Mouse (Mus musculus): ENCODE results near the gene Hist1h4c.
"Not testable (repeated sequence)": the region's sequence is repeated elsewhere in the genome, so short reads cannot be mapped to it uniquely, and the experiment has no call there.

Hist1h4c gene

DNA sequence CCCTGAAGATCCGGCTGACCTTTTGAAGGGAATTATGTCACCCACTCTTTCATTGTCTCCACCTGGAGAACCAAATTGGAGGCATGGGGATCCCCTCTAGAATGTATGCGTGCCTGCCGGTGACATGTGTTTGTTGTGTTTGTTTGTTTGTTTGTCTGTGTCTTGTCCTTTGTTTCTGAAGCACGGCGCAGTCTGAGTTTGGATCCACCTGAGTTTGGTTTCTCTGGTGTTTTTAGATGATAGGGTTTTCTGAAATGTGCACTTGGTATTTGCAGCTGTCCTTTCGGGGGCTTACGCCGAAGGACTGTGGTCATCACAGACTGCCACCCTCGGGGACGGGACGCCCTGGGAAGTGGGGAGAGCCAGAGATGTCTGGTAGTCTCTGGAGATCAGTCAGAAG lies 18.9 kb upstream of the Hist1h4c start:
- Histone ChIP-seq H3K9me3 (ENCODE audit: low read length) (no peaks in the 10 kb centered on the region), H3K36me3 (ENCODE audit: insufficient read depth, low read length) (no peaks in the 10 kb centered on the region), H3K4me3 (replicated peaks; ENCODE audit: low read length) (no peak overlapping the region), H3K27me3 (ENCODE audit: insufficient read depth, low read length) (no peaks in the 10 kb centered on the region), H3K4me1 (replicated peaks; ENCODE audit: low read depth, low read length) (peaks cover 11% of the 10 kb centered on the region; the same call in 1 of the 2 replicates)
- TF ChIP-seq POU5F1 (IDR thresholded peaks at IDR 0.05; ENCODE audit: borderline replicate concordance, low read length) (no peak), NANOG (IDR thresholded peaks at IDR 0.05; ENCODE audit: borderline replicate concordance, low read length) (no peak), CTCF (conservative IDR thresholded peaks at IDR 0.05; ENCODE audit: low read length) (no peak)

DNA sequence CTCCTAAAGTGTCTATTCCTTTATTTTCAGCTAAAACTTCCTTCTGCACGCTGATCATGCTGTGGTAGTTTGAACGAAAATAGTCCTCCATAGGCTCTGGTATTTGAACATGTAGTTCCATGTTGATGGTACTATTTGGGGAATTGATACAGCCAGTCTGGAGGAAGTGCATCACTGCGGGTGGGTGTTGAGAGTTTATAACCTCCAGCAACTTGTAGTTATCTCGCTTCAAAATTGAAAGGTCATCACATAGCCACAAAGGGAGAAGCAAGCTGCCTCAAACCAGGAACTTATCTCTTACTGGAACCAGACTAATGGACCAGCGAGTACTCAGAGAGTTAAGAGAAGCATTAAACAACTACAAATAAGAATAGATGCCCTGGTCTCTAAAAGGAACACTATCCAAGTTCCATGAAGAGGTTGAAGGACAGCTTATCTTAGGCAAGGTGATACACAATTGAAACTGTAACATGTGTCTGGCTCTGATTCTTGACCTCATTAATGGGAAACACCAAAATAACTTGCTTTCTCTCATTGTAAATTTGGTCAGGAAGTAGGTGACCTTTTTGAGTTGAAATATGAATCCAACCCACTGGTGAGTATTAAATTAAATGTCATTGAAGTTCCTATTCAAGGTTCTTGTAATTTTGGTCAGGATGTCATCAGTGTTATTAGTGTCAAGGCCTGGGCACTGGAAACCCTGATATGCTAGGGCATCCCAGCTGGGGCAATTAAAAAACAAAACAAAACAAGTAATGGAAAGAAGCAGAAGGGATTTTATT lies 18.2 kb upstream of the Hist1h4c start:
- no peaks in the 10 kb centered on the region for H3K9me3 ChIP-seq (ENCODE audit: low read length)
- peaks cover 4% of the 10 kb centered on the region; the same call in 1 of the 2 replicates for H3K27me3 ChIP-seq (ENCODE audit: insufficient read depth, low read length)
- no peak for TF ChIP-seq NANOG (IDR thresholded peaks at IDR 0.05; ENCODE audit: borderline replicate concordance, low read length)
- no peak for TF ChIP-seq POU5F1 (IDR thresholded peaks at IDR 0.05; ENCODE audit: borderline replicate concordance, low read length)
- no peak for TF ChIP-seq CTCF (conservative IDR thresholded peaks at IDR 0.05; ENCODE audit: low read length)
- H3K36me3 ChIP-seq (ENCODE audit: insufficient read depth, low read length) = no peaks in the 10 kb centered on the region
- H3K4me3 ChIP-seq (replicated peaks; ENCODE audit: low read length) = no peak overlapping the region
- peaks cover 11% of the 10 kb centered on the region; the same call in 1 of the 2 replicates for H3K4me1 ChIP-seq (replicated peaks; ENCODE audit: low read depth, low read length)

DNA sequence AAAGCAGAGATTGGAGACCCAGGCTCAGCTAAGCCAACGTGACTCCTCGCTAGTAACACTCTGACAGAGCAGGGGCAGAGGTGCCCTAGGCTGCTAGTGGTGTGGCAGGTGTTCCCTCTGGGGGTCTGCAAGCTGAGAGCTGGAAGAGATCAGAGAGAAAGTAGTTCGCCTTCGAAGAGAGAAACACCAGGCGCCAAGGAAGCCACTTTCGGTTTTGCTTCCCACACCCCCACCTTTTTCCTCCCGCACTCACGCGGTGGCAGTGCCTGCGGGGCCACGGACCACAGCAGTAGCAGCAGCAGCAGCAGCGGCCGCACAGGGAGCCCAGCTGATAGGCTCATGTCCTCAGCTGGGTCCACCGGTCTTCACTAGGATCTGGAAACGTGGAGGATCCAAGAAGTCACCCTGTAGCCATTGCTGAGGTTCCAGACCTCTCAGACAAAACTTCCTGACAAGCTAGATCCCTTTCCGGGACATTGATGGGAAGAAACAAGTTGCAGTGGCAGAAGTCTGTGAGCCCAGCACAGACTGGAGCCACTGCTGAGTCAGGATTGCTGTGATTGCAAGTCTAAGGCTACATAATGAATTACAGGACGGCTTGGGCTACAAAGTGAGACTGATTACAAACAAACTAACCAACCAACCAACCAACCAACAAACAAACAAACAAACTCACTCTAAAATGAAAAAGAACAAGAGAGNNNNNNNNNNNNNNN lies 12.3 kb upstream of the Hist1h4c start, which contains the start of gene Hfe:
TSS of gene Hfe (minus strand) at position 481 of the 716 bp plus-strand sequence.
- H3K27me3 ChIP-seq (ENCODE audit: insufficient read depth, low read length) = peaks cover 51% of the 10 kb centered on the region
- no peaks in the 10 kb centered on the region for H3K36me3 ChIP-seq (ENCODE audit: insufficient read depth, low read length)
- TF ChIP-seq NANOG (IDR thresholded peaks at IDR 0.05; ENCODE audit: borderline replicate concordance, low read length) = no peak
- TF ChIP-seq CTCF (conservative IDR thresholded peaks at IDR 0.05; ENCODE audit: low read length) = no peak
- no peak for TF ChIP-seq POU5F1 (IDR thresholded peaks at IDR 0.05; ENCODE audit: borderline replicate concordance, low read length)
- H3K4me1 ChIP-seq (replicated peaks; ENCODE audit: low read depth, low read length) = peaks cover 14% of the 10 kb centered on the region
- no peaks in the 10 kb centered on the region for H3K9me3 ChIP-seq (ENCODE audit: low read length)
- H3K4me3 ChIP-seq (replicated peaks; ENCODE audit: low read length) = peak within 1 kb of the TSS; percentile 48

DNA sequence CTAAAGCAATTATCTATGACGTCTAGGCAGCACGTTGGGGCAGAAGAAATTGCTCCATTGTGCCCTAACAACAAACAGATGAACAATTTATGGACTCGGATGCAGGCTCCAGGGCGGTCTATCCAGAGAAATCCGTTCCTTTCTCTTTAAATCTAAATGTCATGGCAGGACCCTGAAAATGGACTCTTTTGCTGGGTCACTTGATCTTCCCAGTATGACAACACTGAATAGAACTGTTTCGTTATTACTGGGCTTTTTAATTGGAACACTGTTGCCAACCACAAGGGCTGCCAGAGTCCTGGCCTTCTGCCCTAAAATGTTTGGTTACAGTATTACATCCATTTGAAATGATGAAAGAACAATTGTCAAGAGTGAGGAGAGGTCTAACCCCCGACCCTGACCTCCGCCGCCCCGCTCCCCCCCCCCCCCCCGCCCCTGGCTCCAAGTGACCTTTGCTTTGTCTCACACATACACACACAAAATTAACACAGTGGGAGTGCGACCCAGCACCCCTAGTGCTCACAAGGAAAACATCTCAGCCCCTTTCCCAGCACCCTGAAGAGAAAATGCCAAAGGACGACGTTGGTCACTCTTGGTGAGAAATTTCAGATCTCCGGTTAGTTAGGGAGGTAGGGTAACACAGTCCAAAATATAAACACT lies 11.6 kb upstream of the Hist1h4c start:
- TF ChIP-seq CTCF (conservative IDR thresholded peaks at IDR 0.05; ENCODE audit: low read length) (no peak), POU5F1 (IDR thresholded peaks at IDR 0.05; ENCODE audit: borderline replicate concordance, low read length) (no peak), NANOG (IDR thresholded peaks at IDR 0.05; ENCODE audit: borderline replicate concordance, low read length) (no peak)
- H3K9me3 ChIP-seq (ENCODE audit: low read length) = no peaks in the 10 kb centered on the region
- no peaks in the 10 kb centered on the region for H3K36me3 ChIP-seq (ENCODE audit: insufficient read depth, low read length)
- H3K4me3 ChIP-seq (replicated peaks; ENCODE audit: low read length) = peak overlapping the region; percentile 48
- peaks cover 14% of the 10 kb centered on the region for H3K4me1 ChIP-seq (replicated peaks; ENCODE audit: low read depth, low read length)
- H3K27me3 ChIP-seq (ENCODE audit: insufficient read depth, low read length) = peaks cover 51% of the 10 kb centered on the region

DNA sequence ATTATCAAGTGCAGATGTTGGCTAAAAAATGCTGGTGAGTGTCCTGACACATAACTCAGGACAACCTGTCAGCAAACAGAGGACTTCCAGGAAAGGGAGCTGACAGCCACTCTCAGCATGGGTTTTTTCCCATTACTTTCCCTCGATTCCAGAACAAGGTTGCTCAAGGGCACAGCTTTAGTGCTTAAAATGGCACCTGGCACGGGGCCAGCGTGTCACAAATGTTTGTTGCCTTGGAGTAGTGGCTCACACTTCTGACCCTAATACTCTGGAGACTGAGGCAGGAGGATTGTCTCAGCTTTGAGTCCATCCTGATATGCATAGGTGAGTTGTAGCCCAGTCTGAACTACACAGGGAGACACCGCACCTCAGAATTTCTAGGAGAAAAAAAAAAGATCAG lies 10.4 kb upstream of the Hist1h4c start:
- Histone ChIP-seq H3K36me3 (ENCODE audit: insufficient read depth, low read length) (no peaks in the 10 kb centered on the region), H3K9me3 (ENCODE audit: low read length) (no peaks in the 10 kb centered on the region), H3K4me3 (replicated peaks; ENCODE audit: low read length) (no peak overlapping the region), H3K27me3 (ENCODE audit: insufficient read depth, low read length) (peaks cover 51% of the 10 kb centered on the region), H3K4me1 (replicated peaks; ENCODE audit: low read depth, low read length) (peaks cover 14% of the 10 kb centered on the region)
- TF ChIP-seq NANOG (IDR thresholded peaks at IDR 0.05; ENCODE audit: borderline replicate concordance, low read length) (no peak), POU5F1 (IDR thresholded peaks at IDR 0.05; ENCODE audit: borderline replicate concordance, low read length) (no peak), CTCF (conservative IDR thresholded peaks at IDR 0.05; ENCODE audit: low read length) (no peak)

DNA sequence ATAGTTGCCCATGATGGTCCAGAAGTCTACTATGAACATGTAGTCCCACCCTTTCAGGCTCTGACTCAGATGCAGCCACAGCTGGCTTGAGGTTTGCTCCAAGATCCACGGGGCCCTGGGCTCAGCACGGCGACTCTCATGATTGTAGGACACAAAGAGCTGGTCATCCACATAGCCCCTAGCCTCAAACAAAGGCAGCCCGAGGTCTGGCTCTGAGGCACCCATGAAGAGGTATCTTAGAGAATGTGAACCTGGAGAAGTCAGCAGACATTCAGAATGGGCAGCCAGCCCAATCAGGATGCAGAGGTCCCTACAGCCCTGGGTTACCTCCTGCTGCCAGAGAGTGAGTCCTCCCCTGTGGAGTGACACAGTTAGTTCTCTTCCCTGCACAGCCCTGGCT lies 9.8 kb upstream of the Hist1h4c start:
- no peak overlapping the region for H3K4me3 ChIP-seq (replicated peaks; ENCODE audit: low read length)
- no peaks in the 10 kb centered on the region for H3K36me3 ChIP-seq (ENCODE audit: insufficient read depth, low read length)
- H3K9me3 ChIP-seq (ENCODE audit: low read length) = no peaks in the 10 kb centered on the region
- TF ChIP-seq CTCF (conservative IDR thresholded peaks at IDR 0.05; ENCODE audit: low read length) (no peak), POU5F1 (IDR thresholded peaks at IDR 0.05; ENCODE audit: borderline replicate concordance, low read length) (no peak), NANOG (IDR thresholded peaks at IDR 0.05; ENCODE audit: borderline replicate concordance, low read length) (no peak)
- H3K4me1 ChIP-seq (replicated peaks; ENCODE audit: low read depth, low read length) = peaks cover 14% of the 10 kb centered on the region
- peaks cover 51% of the 10 kb centered on the region for H3K27me3 ChIP-seq (ENCODE audit: insufficient read depth, low read length)

DNA sequence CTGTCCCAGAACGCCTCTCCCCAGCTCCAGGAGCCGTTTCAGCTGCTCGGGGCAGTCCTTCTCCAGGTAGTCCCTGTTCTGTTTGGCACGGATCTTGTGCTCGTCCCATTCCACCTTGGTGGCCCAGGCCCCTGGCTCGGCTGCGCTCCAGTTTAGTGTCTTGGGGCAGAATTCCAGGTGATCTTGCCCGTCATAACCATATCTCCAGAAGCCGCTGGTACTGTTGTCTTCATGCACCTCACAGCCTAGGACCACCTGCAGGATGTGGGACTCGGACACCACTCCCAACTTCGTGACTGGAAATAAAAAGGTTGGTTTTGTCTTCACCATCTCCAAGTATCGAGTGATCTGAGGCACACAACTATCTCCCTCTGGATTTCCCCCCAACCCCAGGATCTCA lies 8.5 kb upstream of the Hist1h4c start:
- Histone ChIP-seq H3K36me3 (ENCODE audit: insufficient read depth, low read length) (no peaks in the 10 kb centered on the region), H3K9me3 (ENCODE audit: low read length) (no peaks in the 10 kb centered on the region), H3K27me3 (ENCODE audit: insufficient read depth, low read length) (peaks cover 48% of the 10 kb centered on the region), H3K4me1 (replicated peaks; ENCODE audit: low read depth, low read length) (peaks cover 14% of the 10 kb centered on the region), H3K4me3 (replicated peaks; ENCODE audit: low read length) (no peak overlapping the region)
- TF ChIP-seq CTCF (conservative IDR thresholded peaks at IDR 0.05; ENCODE audit: low read length) (no peak), POU5F1 (IDR thresholded peaks at IDR 0.05; ENCODE audit: borderline replicate concordance, low read length) (no peak), NANOG (IDR thresholded peaks at IDR 0.05; ENCODE audit: borderline replicate concordance, low read length) (no peak)

DNA sequence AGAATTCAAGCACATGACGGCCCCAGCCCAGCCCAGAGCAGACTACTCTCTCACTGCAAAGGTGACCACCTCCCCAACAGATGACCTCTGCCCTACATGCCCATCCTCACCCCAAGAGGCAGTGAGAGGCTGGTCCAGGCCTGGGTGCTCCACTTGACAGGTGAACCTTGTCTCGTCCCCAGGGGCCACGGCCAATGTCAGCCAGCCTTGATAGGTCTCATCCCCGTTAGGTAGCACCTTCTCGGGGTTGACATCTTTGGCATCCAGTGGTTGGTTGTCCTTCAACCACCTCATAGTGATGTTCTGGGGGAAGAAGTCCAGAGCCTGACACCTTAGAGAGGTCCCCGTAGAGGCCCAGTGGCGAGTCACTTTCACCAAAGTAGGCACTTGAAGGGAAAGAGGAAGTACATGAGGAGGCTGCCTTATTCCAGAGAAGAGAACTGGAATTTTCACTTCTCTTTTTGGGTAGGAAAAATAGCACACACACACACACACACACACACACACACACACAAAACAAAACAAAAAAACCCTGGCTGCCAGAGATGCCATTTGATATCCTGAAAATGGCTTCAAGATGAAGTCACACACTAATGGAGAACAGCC lies 7.6 kb upstream of the Hist1h4c start:
- no peak for TF ChIP-seq CTCF (conservative IDR thresholded peaks at IDR 0.05; ENCODE audit: low read length)
- TF ChIP-seq NANOG (IDR thresholded peaks at IDR 0.05; ENCODE audit: borderline replicate concordance, low read length) = no peak
- TF ChIP-seq POU5F1 (IDR thresholded peaks at IDR 0.05; ENCODE audit: borderline replicate concordance, low read length) = no peak
- Histone ChIP-seq H3K27me3 (ENCODE audit: insufficient read depth, low read length) (peaks cover 41% of the 10 kb centered on the region), H3K4me3 (replicated peaks; ENCODE audit: low read length) (no peak overlapping the region)

DNA sequence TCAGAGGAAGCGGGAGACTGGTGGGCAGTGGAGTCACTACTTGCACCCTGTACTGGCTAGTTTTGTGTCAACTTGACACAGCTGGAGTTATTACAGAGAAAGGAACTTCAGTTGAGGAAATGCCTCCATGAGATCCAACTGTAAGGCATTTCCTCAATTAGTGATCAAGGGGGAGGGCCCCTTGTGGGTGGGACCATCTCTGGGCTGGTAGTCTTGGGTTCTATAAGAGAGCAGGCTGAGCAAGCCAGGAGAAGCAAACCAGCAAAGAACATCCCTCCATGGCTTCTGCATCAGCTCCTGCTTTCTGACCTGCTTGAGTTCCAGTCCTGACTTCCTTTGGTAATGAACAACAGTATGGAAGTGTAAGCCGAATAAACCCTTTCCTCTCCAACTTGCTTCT lies 4.5 kb upstream of the Hist1h4c start:
- not testable (repeated sequence) for H3K4me3 ChIP-seq (replicated peaks; ENCODE audit: low read length); H3K9me3 ChIP-seq (ENCODE audit: low read length); H3K36me3 ChIP-seq (ENCODE audit: insufficient read depth, low read length)
- H3K27me3 ChIP-seq (ENCODE audit: insufficient read depth, low read length) = peaks cover 12% of the 10 kb centered on the region; the same call in 1 of the 2 replicates
- H3K4me1 ChIP-seq (replicated peaks; ENCODE audit: low read depth, low read length) = peaks cover 13% of the 10 kb centered on the region

More for the DNA sequence above, 7.6 kb upstream of the Hist1h4c start:
- peaks cover 16% of the 10 kb centered on the region for H3K4me1 ChIP-seq (replicated peaks; ENCODE audit: low read depth, low read length)
- H3K9me3 ChIP-seq (ENCODE audit: low read length) = no peaks in the 10 kb centered on the region
- no peaks in the 10 kb centered on the region for H3K36me3 ChIP-seq (ENCODE audit: insufficient read depth, low read length)

All from E14TG2a.4 (cell line).